Mouse (Mus musculus): ENCODE data around the gene Ngrn.

DNA sequence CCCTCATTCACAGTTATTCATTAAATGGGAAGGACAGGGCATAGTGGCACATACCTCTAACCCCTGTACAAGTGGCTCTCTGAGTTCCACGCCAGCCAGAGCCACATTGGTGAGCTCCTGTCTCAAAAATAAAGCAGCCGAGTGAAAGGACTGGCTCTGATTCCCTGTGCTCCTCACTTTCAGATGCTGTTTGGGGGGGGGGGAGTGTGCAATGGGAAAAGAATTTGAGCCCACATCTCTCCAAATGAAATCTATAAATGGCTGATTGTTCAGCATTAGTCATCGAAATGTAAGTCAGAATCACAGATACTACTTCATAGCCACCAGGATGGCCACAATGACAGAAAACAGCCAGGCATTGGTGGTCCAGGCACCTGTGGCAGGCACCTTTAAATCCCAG, 36.0 kb downstream of the Ngrn start:
- TF ChIP-seq GATA1 (IDR thresholded peaks at IDR 0.05; ENCODE audit: low read length) (no peak), TAL1 (IDR thresholded peaks at IDR 0.05; ENCODE audit: low read length) (no peak)

Data from erythroblast, embryonic 14.5 days (primary cell).